Mouse (Mus musculus): Measurements from ENCODE around the gene Hap1.

- TF ChIP-seq CTCF (IDR thresholded peaks at IDR 0.05; ENCODE audit: extremely low read depth, insufficient read depth, low read length) (no peak), POLR2A (IDR thresholded peaks at IDR 0.05; ENCODE audit: extremely low read depth, insufficient read depth, low read length) (no peak)
Measured at GRCm38 (mm10) chr11:100327316-100327715, 28.6 kb downstream of the Hap1 start.

Data from cortical plate, adult 2 months (tissue).